Mouse (Mus musculus) adrenal gland, postnatal 36 days (tissue): ENCODE results near the gene Hps5. TPM values are rescaled to one million over a fixed set of nuclear protein-coding genes. Genes with fewer than 3 reads are reported as not detected.

ENCODE experiments used
- DNase-seq, 2 experiments: peaks; one replicate each; pipeline ENCODE4 v3.0.0; 2021; ENCODE audit warnings: mixed read lengths in 1 of 2
- total RNA-seq, 2 experiments: library from RNA; stranded (reverse); gene quantifications; 2 replicates each; pipeline ENCODE4 v1.2.3; 2021

Hps5 gene
- total RNA-seq, 2 experiments from 2014 or later: 20.8 to 25.9 TPM

DNA sequence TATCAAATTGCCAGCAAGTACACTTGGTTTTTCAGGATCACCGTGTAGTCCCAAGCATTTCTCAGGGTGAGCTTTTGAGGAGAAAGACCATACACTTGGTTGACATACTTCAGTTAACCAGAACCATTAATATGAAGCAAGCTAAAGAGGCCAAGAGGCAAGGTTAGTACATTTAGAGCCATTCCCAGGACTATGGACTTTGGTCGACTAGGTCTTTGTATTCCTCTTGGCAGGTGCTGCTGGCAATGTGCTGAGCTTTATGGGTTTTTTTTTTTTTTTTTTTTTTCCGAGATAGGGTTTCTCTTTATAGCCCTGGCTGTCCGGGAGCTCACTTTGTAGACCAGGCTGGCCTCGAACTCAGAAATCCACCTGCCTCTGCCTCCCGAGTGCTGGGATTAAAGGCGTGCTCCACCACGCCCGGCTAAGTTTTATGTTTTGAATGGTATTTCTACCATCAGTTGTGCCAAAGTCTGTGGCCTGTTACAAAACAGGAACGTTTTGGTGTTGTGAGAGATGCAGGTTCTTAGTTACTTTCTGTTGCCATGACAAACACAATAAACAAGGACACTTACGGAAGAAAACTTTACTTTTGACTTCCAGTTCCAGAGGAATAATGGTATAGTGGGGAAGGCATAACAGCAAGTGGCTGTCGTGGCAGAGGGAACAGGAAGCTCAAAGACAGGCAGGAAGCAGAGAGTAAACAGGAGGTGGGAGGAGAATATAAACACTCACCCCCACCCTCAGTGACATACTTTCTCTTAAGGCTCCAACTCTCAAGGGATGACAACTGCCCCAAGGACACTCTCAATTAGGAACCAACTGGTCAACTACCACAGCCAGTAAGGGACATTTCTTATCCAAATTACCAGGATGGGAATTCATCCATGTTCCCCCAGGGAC is 57.1 kb downstream of the Hps5 start:
- DNase-seq: no peak

DNA sequence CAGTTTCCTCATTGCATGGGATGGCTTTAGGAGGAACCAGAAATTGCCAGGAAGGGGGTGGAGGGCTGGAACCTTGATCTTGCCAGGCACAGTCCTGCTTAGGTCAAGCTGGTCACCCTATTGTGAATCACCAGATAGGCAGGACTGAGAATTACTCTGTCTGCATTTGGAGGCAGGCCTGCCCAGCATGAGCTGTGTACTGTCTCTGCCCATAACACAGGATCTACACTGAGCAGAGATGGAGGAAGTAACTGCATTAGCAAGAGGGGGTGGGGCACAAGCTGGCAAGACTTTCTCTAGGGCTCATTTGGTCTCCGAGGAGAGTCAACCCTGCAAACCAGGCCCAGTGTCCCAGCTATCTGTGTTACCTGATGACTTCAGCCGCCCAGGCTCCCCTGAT is 60.9 kb downstream of the Hps5 start:
- peak; percentile 15 to 31 for DNase-seq

DNA sequence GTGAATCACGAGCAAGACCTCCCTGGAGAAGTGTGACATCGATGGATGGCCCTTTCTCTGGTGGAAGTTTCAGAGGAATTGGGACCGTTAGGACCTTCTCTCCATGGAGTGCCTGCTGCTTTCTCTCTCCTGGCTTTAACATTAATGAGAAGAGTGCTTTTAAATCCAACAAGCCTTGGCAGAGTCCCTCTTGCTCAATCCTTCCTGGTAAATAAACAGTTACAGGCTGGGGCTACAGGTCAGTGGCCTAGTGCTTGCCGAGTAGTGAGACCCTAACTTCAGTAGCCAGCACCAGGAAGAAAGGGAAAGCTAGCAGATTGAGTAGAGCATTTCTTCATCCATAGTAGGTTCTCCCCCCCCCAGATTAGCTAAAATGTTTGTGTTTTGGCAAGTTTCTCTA is 63.4 kb downstream of the Hps5 start, which contains the start of gene Saa4:
Gene Saa4 (minus strand): TSS at position 146 of the 400 bp plus-strand sequence.
- no peak for DNase-seq

DNA sequence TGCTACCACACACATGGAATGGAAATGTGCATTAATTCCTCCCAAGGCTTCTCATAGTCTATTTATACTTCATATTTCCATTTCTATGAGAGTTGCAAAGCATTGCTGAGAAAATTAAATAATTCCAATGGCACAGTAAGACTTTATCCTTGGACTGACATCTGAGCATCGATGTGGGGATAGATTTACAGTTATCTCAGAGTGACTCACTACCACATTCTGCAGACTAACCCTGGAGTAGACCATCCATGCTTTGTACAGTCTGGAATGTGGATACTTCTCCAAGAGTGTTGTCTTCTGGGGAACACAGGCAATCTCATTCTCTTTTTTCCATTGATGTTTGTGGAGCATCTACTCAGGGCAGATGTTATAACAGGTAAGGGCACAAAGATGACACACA is 68.3 kb downstream of the Hps5 start:
- DNase-seq: no peak

DNA sequence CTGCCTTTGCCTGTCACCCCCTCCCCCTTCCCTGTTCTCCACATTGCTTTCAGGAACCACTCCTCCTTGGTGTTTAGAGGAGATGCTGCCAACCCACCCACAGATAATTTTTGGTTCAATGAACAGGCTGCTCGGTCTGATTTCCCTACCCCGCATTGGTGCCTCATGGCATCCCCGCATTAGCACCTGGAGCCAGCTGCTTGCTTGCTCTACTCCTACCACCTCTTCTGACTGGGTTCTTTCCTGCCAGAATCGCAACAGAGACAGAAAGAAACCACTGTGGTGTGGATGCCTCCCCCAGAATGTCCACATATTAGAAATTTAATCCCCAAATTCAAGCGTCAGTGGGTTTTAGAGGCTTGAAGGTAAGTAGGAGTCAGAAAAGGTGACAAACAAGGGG is 71.5 kb downstream of the Hps5 start:
- no peak for DNase-seq

DNA sequence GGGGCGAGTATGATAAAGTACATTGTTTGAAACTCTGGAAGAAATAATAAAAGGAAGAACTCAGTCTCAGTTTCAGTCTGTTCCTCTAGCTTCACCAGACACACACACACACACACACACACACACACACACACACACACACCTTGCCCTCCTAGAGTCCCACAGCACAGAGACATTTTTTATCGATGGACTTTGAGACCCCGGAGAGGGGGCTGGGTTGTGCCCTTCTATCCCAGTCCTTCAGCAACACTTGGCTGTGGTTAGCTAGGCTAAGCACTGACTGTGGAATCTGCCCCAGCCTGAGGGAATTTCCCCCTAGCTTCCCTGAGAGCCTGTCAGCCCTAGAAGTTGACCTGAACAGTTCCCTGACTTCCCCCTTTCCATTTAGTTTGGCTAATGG is 72.0 kb downstream of the Hps5 start:
- DNase-seq: no peak

DNA sequence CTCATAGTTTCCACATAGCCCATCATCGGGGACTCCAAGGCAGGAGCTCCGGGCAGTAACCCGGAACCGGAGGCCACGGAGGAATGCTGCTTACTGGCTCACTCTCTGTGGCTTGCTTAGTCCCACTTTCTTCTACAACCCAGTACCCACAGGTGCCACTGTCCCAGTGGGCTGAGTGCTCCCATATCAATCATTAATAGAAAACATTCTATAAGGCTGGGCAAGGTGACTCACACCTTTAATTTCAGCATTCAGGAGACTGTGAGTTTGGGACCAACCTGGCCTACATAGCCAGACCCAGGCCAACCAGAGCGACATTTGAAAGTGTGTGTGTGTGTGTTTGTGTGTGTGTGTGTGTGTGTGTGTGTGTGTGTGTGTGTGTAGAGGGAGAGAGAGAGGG is 72.5 kb downstream of the Hps5 start:
- no peak for DNase-seq

DNA sequence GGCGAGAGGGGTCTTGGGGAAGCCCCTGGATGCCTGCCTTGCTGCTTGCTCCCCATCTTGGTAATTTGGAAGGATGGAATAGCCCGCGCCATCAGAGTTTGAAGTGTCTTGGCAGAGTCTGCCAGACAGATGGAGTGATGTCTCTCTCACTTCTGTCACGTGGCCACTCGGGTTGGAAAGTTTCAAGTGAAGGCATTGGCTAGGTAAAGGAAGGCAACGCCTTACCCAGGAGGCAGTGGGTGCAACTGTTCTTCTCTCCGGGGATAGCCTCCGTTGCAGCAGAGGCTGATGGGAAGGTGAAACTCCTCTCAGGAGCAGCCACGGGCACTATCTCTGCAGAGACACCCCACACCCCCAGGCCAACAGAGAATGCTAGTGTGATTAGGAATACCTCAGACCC is 75.4 kb downstream of the Hps5 start:
- DNase-seq: no peak

DNA sequence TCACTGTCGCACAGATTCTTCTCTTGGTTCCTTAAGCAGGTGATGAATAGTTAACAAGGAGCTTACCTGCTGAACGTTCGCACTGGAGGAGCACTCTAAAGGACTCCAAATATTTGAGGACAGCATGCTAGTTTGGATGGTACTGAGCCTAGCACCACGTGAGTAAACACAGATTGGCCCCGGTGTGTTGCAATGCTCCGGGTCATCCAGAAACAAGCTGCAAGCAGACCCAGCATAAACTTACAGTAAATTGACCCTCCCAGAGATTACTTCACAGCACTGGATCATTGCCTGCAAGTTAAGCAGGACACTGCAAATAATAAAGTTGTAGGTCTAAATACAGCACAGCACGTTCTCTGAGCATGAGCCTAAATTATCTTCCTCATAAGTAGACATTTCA is 76.3 kb downstream of the Hps5 start:
- DNase-seq: peak; percentile 52 to 61

DNA sequence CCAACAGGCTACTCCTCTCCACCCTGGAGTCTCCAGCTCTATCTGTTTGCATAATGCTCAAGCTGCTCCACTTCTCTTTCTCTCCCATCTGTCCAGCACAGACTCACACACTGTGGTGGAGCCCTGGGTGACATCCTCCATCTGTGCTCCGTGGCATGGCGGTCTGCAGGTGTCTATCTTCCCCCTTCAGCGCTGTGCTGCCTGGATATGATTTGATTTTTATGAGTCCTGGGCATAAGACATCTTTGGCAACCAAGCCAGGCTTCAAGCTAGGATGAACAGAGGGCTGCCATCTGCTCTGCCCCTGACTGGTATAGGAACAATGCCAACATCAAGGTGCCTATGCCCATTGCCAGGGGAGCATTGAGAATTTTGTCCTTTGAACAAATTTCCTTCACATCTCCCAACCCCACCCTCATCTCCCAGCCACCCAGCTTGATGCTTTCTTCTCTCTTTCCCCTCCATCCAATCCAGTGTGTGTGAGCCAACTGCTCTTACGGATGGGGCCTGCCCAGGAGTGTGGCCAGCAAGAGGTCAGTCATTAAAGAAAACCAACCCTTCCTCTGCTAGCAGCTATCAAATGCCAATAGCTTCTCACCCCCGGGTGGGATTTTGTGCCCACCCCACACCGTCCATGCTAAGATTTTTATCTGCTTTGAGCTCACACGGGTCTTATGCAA is 77.1 kb downstream of the Hps5 start:
- DNase-seq: no peak

DNA sequence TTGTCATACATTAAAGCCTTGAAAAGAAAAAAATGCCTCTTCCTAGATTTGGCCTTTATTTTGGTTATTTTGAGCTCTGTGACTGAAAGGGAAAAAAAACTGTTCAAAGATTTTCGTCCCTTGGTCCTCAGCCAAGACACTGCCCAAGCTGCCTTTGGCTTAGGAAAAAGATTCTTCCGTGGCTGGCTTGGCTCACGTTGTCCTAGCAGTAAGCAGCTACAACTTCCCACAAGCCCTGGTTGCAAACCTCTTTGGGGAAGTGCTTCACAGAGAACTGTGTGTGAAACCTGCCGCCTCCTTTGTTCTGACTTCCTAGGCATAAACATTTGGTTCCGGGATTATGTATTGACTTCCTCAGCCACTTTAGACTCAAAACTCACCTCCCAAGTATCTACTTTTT is 79.0 kb downstream of the Hps5 start:
- peak; percentile 41 to 63 for DNase-seq

DNA sequence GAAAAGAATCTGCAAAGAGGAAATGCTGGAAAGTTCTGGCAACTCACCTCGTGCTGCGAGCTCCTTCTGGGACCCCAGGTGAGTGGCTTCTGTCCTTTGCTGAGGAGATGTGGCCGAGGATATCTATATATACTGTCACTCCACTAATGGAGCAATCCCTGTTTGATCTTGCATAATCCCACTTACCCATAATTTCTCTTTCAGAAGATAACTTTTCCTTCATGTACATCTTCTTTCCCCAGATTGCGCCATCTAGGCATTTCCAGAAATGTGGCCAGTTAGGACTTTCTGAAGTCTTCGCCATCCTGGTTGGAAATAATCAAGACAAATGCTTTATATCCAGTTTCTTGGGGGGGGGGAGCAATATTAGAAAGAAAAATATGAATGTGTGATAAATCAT is 80.3 kb downstream of the Hps5 start, which contains the start of gene Saa3:
Gene Saa3 (minus strand): TSS at position 101 of the 400 bp plus-strand sequence.
- DNase-seq: no peak

DNA sequence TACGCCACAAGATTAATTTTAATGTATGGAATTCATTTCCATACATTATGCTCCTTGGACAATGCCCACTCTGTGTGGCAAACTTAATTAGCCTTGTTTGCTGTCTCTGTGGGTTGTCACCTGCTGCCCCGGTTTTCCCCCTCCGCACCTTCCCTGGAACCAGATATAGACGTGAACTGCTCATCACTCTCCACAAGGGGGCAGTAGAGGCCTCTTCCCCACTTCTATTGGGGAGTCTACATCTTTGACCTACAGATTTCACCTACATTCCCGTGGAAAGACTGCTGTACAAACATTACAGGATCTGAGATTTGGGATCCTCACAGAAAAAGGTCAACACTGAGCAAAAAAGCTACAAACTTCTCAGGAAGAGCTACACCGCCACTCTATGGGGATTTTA is 81.3 kb downstream of the Hps5 start:
- DNase-seq: peak; percentile 70 to 74

DNA sequence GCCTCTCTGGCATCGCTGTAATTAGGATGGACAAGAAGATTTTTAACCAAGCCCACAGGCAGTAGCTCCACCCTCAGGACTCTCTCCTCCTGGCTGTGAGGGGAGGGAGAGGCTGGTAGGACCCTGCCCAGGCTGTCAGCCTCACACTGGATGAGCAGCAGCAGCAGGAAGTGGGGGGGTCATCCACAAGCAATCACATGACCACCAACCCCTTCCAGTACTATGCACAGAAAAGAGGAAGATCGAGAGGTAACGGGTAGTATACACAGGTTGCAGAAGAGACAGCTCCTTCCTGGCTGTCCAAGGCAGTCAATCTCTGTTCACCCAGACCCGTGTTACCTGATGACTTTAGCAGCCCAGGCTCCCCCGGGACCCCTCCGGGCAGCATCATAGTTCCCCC is 83.6 kb downstream of the Hps5 start:
- DNase-seq: no peak

Other genes with a start within 250 kb of the Hps5 start
- gene Sergef, start 156.3 kb downstream of the Hps5 start, total RNA-seq: 10 to 100 TPM; 21.9 to 22.1 TPM
- under 1 TPM in 1 of 2 experiments, not detected in 1; 0.07 TPM for gene Tph1, start 123.5 kb downstream of the Hps5 start, total RNA-seq
- gene Saal1, start 85.4 kb downstream of the Hps5 start, total RNA-seq: 1 to 10 TPM; 8.6 to 9.0 TPM
- gene Saa3, start 80.4 kb downstream of the Hps5 start, total RNA-seq: 1 to 10 TPM; 2.1 to 2.9 TPM
- gene Saa4, start 63.5 kb downstream of the Hps5 start, total RNA-seq: under 1 TPM in 1 of 2 experiments, not detected in 1; 0.56 TPM
- under 1 TPM in 1 of 2 experiments, not detected in 1; 0.96 TPM for gene Saa1, start 53.1 kb downstream of the Hps5 start, total RNA-seq
- under 1 TPM in 1 of 2 experiments, not detected in 1; 0.79 TPM for gene Saa2, start 44.3 kb downstream of the Hps5 start, total RNA-seq
- 10 to 100 TPM; 41.2 to 41.4 TPM for gene Gtf2h1, start within 50 bp of the Hps5 start, total RNA-seq
- gene Ldha, start 45.4 kb upstream of the Hps5 start, total RNA-seq: 100 to 1,000 TPM; 439 to 497 TPM
- not detected for gene Ldhc, start 65.1 kb upstream of the Hps5 start, total RNA-seq
- gene Tsg101, start 123.9 kb upstream of the Hps5 start, total RNA-seq: 10 to 100 TPM; 68.5 to 80.8 TPM
- 10 to 100 TPM; 16.8 to 21.9 TPM for gene Uevld, start 162.5 kb upstream of the Hps5 start, total RNA-seq
- gene Gm9999, start 187.5 kb upstream of the Hps5 start, total RNA-seq: not detected
- 10 to 100 TPM; 20.4 to 34.9 TPM for gene Spty2d1, start 212.3 kb upstream of the Hps5 start, total RNA-seq